Mouse (Mus musculus) olfactory bulb, adult 2 months (tissue): ENCODE results near the gene Mrpl14. TPM values are rescaled to one million over a fixed set of nuclear protein-coding genes. Genes with fewer than 3 reads are reported as not detected.

Source experiments
- H3K27ac ChIP-seq: fragments of 200-500 bp; 2 replicates; pipeline ENCODE4 v1.5.1; 2012; ENCODE audit warnings: low read depth, low read length; ENCODE audit not compliant: insufficient read depth
- H3K4me1 ChIP-seq: fragments of 200-500 bp; 2 replicates; pipeline ENCODE4 v1.6.1; 2012; ENCODE audit warnings: low read length; ENCODE audit not compliant: control insufficient read depth, insufficient read depth
- H3K4me3 ChIP-seq: fragments of 200-500 bp; 2 replicates; pipeline ENCODE4 v1.5.1; 2012; ENCODE audit warnings: mild to moderate bottlenecking, low read depth, low read length, moderate library complexity; ENCODE audit not compliant: insufficient read depth
- CTCF ChIP-seq: fragments of 200-500 bp; IDR thresholded peaks from 2 replicates; pipeline ENCODE4 v1.5.1; 2012; ENCODE audit warnings: low read depth, mild to moderate bottlenecking, low read length, moderate library complexity; ENCODE audit not compliant: insufficient read depth
- POLR2A ChIP-seq: fragments of 200-500 bp; IDR thresholded peaks from 2 replicates; pipeline ENCODE4 v1.6.1; 2012; ENCODE audit warnings: mild to moderate bottlenecking, low read depth, low read length, moderate library complexity; ENCODE audit not compliant: insufficient read depth
- WGBS: fragments of 180-500 bp; shearing (Covaris S2); methylation state at CpG from one replicate; pipeline ENCODE4 v1.1.7; 2018; 5-methylcytosine and 5-hydroxymethylcytosine counted together
- polyA plus RNA-seq: library from polyadenylated mRNA; stranded (reverse); fragments of >200 nt; gene quantifications from 2 replicates; pipeline ENCODE4 v1.2.4, GENCODE M21; 2012; ENCODE audit warnings: low replicate concordance; ENCODE audit not compliant: missing spikeins, insufficient read depth, insufficient read length

The Mrpl14 gene
- not detected in 2 replicates for polyA plus RNA-seq

GRCm38 (mm10) chr17:45686093-45686619 is at the start of gene Mrpl14:
Mrpl14 (plus strand) TSS chr17:45686322.
- H3K4me1 ChIP-seq = peaks cover 18% of the 10 kb centered on the region
- peak within 1 kb of the TSS; percentile 75 for H3K27ac ChIP-seq
- H3K4me3 ChIP-seq = peak within 1 kb of the TSS; percentile 95
- WGBS = 1% methylated on average over 47 of the region's 50 CpGs
- no peak for TF ChIP-seq CTCF
- peak; percentile 64 for TF ChIP-seq POLR2A

- Histone ChIP-seq H3K4me1 (peaks cover 3% of the 10 kb centered on the region; the same call in 1 of the 2 replicates), H3K27ac (no peak overlapping the region), H3K4me3 (no peak overlapping the region)
- TF ChIP-seq CTCF (no peak), POLR2A (no peak)
- WGBS = 81% methylated on average over 16 of the region's 16 CpGs
Observed at GRCm38 (mm10) chr17:45638596-45639295, 47.4 kb upstream of the Mrpl14 start.

DNA sequence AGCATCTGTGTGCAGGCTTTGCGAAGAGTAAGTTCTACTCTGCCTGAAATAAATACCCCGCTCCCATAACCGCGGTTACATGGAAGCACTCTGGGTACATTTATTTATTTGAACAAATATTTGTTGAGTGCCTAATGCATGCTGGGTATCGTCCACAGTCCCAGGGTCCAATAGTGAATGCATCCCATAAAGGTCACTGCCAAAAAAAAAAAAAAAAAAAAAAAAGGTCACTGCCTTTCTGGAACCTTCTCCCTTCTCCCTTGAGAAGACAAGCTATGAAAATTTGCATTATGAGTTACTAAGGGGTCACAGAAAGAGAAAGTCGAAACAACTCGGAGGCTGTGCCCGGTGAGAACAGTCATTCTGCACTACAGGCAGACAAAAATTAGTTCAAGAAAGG is 44.1 kb upstream of the Mrpl14 start:
- WGBS = 90% methylated on average over 8 of the region's 8 CpGs
- H3K27ac ChIP-seq = no peak overlapping the region
- H3K4me3 ChIP-seq = no peak overlapping the region
- TF ChIP-seq CTCF (no peak), POLR2A (no peak)
- H3K4me1 ChIP-seq = peaks cover 3% of the 10 kb centered on the region; the same call in 1 of the 2 replicates

- Histone ChIP-seq H3K4me3 (no peak overlapping the region), H3K4me1 (peaks cover 3% of the 10 kb centered on the region; the same call in 1 of the 2 replicates), H3K27ac (no peak overlapping the region)
- 21% methylated on average over 12 of the region's 12 CpGs for WGBS
- TF ChIP-seq POLR2A = no peak
- peak; percentile 60 for TF ChIP-seq CTCF
Observed at GRCm38 (mm10) chr17:45642701-45643100, 43.4 kb upstream of the Mrpl14 start.

DNA sequence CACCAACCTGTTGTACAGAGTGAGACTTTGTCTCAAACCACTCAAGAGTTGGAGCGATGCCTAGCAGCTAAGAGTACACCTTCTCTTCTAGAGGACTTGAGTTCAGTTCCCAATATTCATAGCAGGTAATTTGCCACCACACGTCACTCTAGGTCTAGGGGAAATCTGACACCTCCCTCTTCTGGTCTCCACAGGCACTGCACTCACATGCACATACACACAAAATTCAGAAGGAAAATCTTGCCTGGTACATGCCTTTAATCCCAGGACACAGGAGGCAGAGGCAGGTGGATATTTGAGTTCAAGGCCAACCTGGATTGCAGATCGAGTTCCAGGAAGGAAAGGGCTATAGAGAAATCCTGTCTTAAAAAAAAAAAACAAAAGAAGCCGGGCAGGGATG is 41.9 kb upstream of the Mrpl14 start:
- peaks cover 3% of the 10 kb centered on the region; the same call in 1 of the 2 replicates for H3K4me1 ChIP-seq
- no peak overlapping the region for H3K4me3 ChIP-seq
- TF ChIP-seq CTCF (no peak), POLR2A (no peak)
- 95% methylated on average over 4 of the region's 4 CpGs for WGBS
- no peak overlapping the region for H3K27ac ChIP-seq

DNA sequence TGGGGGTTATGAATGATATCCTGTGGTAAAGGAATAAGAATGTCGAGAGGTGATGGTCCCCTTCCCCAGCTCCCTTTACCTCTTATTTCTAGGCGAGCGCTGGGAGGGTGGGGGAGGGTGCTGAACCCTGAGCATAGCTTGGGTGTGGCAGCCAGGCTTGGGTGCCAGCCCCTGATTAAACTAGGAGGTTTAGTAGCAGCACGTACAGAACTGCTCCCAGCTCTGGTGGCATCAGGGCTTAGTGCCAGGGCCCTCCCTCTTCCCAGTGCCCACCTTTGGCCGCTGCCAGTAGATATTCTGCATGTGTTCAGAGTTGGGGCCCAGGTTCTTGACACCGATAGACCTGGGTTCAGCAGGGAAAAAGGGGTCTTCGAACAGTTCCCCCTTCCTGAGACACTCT is 32.9 kb upstream of the Mrpl14 start:
- Histone ChIP-seq H3K4me1 (no peaks in the 10 kb centered on the region), H3K4me3 (no peak overlapping the region), H3K27ac (no peak overlapping the region)
- WGBS = 81% methylated on average over 7 of the region's 7 CpGs
- TF ChIP-seq CTCF (no peak), POLR2A (no peak)

DNA sequence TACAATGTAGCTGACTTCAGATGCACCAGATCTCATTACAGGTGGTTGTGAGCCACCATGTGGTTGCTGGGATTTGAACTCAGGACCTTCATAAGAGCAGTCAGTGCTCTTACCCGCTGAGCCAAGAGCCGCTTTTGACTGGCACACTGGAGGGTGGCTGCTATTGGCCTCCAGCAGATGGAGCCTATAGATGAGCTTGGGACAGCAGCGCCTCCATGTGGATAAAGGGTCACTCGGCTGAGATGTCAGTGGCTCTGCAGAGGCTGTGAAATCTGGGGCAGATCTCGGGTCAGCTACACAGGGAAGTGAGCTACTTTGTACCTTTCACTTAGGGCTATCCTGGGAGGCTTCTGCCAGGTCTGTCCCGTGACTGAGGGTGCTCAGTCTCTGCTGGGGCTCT is 30.3 kb upstream of the Mrpl14 start:
- TF ChIP-seq CTCF = no peak
- no peak for TF ChIP-seq POLR2A
- Histone ChIP-seq H3K4me3 (no peak overlapping the region), H3K4me1 (no peaks in the 10 kb centered on the region), H3K27ac (no peak overlapping the region)
- WGBS = 23% methylated on average over 6 of the region's 6 CpGs

GRCm38 (mm10) chr17:45659225-45659624 is 26.9 kb upstream of the Mrpl14 start, which contains the start of gene Capn11:
Capn11 (minus strand) TSS chr17:45659325.
- peaks cover 4% of the 10 kb centered on the region for H3K4me1 ChIP-seq
- 93% methylated on average over 4 of the region's 4 CpGs for WGBS

DNA sequence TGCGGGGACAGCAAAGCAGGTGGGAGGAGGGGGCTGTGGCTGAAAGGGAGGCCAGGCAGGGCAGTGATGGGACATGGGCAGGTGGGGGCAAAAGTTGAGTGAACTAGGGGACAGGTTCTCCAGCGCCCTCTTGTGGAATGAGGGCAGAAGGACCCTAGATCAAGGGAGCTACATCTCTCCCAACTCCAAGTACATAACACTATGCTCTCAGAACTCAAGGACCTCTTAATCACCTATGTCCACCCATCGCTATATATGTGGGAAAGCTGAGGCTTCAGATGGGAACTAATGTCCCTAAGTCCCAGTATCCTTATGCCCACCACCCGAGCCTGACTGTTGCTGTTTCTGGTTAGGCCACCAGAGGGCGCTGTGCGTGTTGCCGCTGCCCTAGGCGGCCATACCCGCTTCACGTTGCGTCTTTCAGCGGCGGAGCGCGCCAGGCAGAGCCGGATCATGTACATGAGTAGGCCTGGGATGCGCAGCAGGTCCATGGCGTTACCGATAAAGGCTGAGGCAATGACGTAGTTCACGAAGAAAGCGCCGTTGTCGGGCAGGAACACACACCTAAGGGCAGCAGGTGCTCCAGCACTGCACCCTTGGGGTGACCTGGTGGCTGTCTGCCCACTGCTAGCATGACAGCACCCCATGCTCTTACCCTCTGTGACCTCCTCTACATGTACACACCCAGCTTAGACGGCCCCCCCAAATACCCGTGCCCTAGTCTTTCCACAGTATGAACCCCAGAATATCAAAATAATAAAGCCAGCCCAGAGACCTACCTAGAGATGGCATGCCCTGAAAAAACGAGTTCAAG is 22.8 kb upstream of the Mrpl14 start:
- TF ChIP-seq POLR2A (no peak), CTCF (peak; percentile 97)
- Histone ChIP-seq H3K4me1 (peaks cover 4% of the 10 kb centered on the region), H3K27ac (no peak overlapping the region), H3K4me3 (peak overlapping the region; percentile 16; the same call in 1 of the 2 replicates)
- 19% methylated on average over 27 of the region's 27 CpGs for WGBS

More at GRCm38 (mm10) chr17:45659225-45659624, 26.9 kb upstream of the Mrpl14 start, which contains the start of gene Capn11:
- TF ChIP-seq POLR2A = no peak
- TF ChIP-seq CTCF = no peak
- no peak within 1 kb of the TSS for H3K4me3 ChIP-seq
- H3K27ac ChIP-seq = no peak within 1 kb of the TSS
